Comparison of ENCODE assay signal across 9 mouse cellular contexts in the genomic region with DNA sequence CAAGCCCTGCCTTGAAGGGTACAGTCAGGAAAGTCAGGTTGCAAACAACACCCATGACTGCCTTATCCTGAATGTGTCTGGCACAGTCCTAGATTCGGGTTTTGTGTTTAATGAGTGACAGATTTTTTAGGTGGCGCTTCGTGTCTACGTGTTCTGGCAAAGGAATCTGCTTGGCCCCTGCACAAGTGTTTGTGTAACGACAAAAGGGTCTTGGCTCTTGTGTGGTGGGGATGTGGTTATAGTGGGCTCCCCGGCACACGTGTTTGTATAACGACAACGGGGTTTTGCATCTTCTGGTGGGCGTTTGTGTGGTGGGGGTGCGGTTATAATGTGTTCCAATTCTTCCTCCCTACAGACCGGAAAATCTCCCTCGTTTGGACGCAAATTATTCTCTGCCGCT. TPM values are rescaled to one million over a fixed set of nuclear protein-coding genes. Genes with fewer than 3 reads are reported as not detected.
A peak's percentile ranks its signal among the peaks of the same experiment; 100 is the strongest.
DNase-seq lines count a peak whose midpoint lies in the region; ATAC-seq lines count a peak whose summit lies in the region.
"Had no signal": no experiment of that assay in that cellular context is flagged by ENCODE, and none has a peak within 500 bp of the region (broad histone marks: within the 10 kb centered on the region; RNA-seq: fewer than 3 reads in every experiment).

No protein-coding gene starts in this region.

- H3K9me3 ChIP-seq in heart, embryonic 10.5 days = no peaks in the 10 kb centered on the region
- no peaks in the 10 kb centered on the region for H3K9me3 ChIP-seq in embryonic facial prominence, embryonic 10.5 days
- H3K9me3 ChIP-seq in midbrain, embryonic 11.5 days (ENCODE audit: control insufficient read depth, low read length) = no peaks in the 10 kb centered on the region

- WGBS in heart, embryonic 10.5 days = 10% methylated on average over 15 of the region's 15 CpGs
- 9% methylated on average over 15 of the region's 15 CpGs for WGBS in embryonic facial prominence, embryonic 10.5 days
- 6% methylated on average over 15 of the region's 15 CpGs for WGBS in midbrain, embryonic 11.5 days

- DNase-seq in heart, embryonic 10.5 days (ENCODE audit: low spot score) = no peak
- no peak for DNase-seq in heart, postnatal 25 days (ENCODE audit: low spot score)
- DNase-seq in embryonic facial prominence, embryonic 10.5 days (ENCODE audit: low spot score) = no peak
- DNase-seq in midbrain, embryonic 11.5 days (ENCODE audit: low spot score, missing footprints) = no peak
- DNase-seq in spleen, adult 18-20 months = no peak
- no peak for DNase-seq in spleen, adult 12 weeks (ENCODE audit: low spot score)

- intact Hi-C loops in heart, postnatal 25 days (cut with DNase I) = loop anchor here (10.0 kb wide), 1 partner anchor 341 kb away; no protein-coding TSS in a partner anchor

- H3K27me3 ChIP-seq in heart, embryonic 10.5 days (ENCODE audit: insufficient read depth, poor library complexity, severe bottlenecking) = peaks cover 51% of the 10 kb centered on the region
- H3K27me3 ChIP-seq in embryonic facial prominence, embryonic 10.5 days (replicated peaks; ENCODE audit: low read depth, poor library complexity, severe bottlenecking) = peaks cover 82% of the 10 kb centered on the region
- H3K27me3 ChIP-seq in midbrain, embryonic 11.5 days (ENCODE audit: control insufficient read depth, insufficient read depth, low read length) = peaks cover 38% of the 10 kb centered on the region
- H3K27me3 ChIP-seq: Patski had no signal

- ATAC-seq in CD4-positive, CD25-positive, alpha-beta regulatory T cell, adult 4 months = peak; percentile 2
- peak; percentile 16 for ATAC-seq in inflammation-experienced regulatory T-cells, adult 6 months
- ATAC-seq in midbrain, embryonic 11.5 days (ENCODE audit: low FRiP score) = peak; percentile 14; the same call in 1 of the 2 replicates

- H3K27ac ChIP-seq in heart, embryonic 10.5 days = peak overlapping the region; percentile 87
- H3K27ac ChIP-seq in embryonic facial prominence, embryonic 10.5 days (replicated peaks) = peak overlapping the region; percentile 85; the same call in 1 of the 2 replicates
- no peak overlapping the region for H3K27ac ChIP-seq in midbrain, embryonic 11.5 days (ENCODE audit: low read depth, low read length)

- H3K9ac ChIP-seq in midbrain, embryonic 11.5 days (ENCODE audit: low read length) = peak overlapping the region; percentile 74

- peak overlapping the region; percentile 80 for H3K4me2 ChIP-seq in midbrain, embryonic 11.5 days

- H3K4me3 ChIP-seq in heart, embryonic 10.5 days = peak overlapping the region; percentile 76
- H3K4me3 ChIP-seq in embryonic facial prominence, embryonic 10.5 days = peak overlapping the region; percentile 76
- peak overlapping the region; percentile 53 for H3K4me3 ChIP-seq in midbrain, embryonic 11.5 days (ENCODE audit: low read depth, low read length)

- no peaks in the 10 kb centered on the region for H3K36me3 ChIP-seq in heart, embryonic 10.5 days
- no peaks in the 10 kb centered on the region for H3K36me3 ChIP-seq in embryonic facial prominence, embryonic 10.5 days (replicated peaks)
- H3K36me3 ChIP-seq in midbrain, embryonic 11.5 days (ENCODE audit: control insufficient read depth, insufficient read depth, low read length) = no peaks in the 10 kb centered on the region

- peaks cover 18% of the 10 kb centered on the region for H3K4me1 ChIP-seq in heart, embryonic 10.5 days
- peaks cover 24% of the 10 kb centered on the region for H3K4me1 ChIP-seq in embryonic facial prominence, embryonic 10.5 days
- H3K4me1 ChIP-seq in midbrain, embryonic 11.5 days (ENCODE audit: control insufficient read depth, insufficient read depth, low read length) = peaks cover 3% of the 10 kb centered on the region; the same call in 1 of the 2 replicates

RNA-seq across cellular contexts. Expression of gene Chst14, which starts 49.6 kb away (rescaled TPM):
- polyA plus RNA-seq in heart, embryonic 10.5 days (2016; fragmentation: Nextera tagmentation; extraction: Ambion mirVana) = 18.8 and 20.1 TPM in 2 replicates
- total RNA-seq in heart, postnatal 25 days (2021) = 1 to 10 TPM; 9.3 to 9.8 TPM
- polyA plus RNA-seq in CD4-positive, CD25-positive, alpha-beta regulatory T cell, adult 4 months (2017; shearing (Covaris generic)) = 1 to 10 TPM in 1 of 2 experiments, under 1 TPM in 1; 0.96 to 1.5 TPM
- 20.8 and 22.2 TPM in 2 replicates for polyA plus RNA-seq in embryonic facial prominence, embryonic 10.5 days (2016; fragmentation: Nextera tagmentation; extraction: Ambion mirVana)
- 1 to 10 TPM; 1.1 to 1.6 (median 1.5) TPM for polyA plus RNA-seq in inflammation-experienced regulatory T-cells, adult 6 months (2017; shearing (Covaris generic))
- 17.3 and 19.2 TPM in 2 replicates for polyA plus RNA-seq in midbrain, embryonic 11.5 days (2014; fragmentation: Nextera tagmentation; extraction: Ambion mirVana)

RNA-seq across cellular contexts. Expression of gene Ccdc32, which starts 53.3 kb away (rescaled TPM):
- 16.3 and 18.5 TPM in 2 replicates for polyA plus RNA-seq in heart, embryonic 10.5 days (2016; fragmentation: Nextera tagmentation; extraction: Ambion mirVana)
- total RNA-seq in heart, postnatal 25 days (2021) = 10 to 100 TPM; 10.0 to 13.0 TPM
- 10 to 100 TPM; 24.2 to 30.7 TPM for polyA plus RNA-seq in CD4-positive, CD25-positive, alpha-beta regulatory T cell, adult 4 months (2017; shearing (Covaris generic))
- polyA plus RNA-seq in embryonic facial prominence, embryonic 10.5 days (2016; fragmentation: Nextera tagmentation; extraction: Ambion mirVana) = 19.9 and 20.5 TPM in 2 replicates
- 10 to 100 TPM; 21.9 to 23.2 (median 22.8) TPM for polyA plus RNA-seq in inflammation-experienced regulatory T-cells, adult 6 months (2017; shearing (Covaris generic))
- 25.0 and 25.6 TPM in 2 replicates for polyA plus RNA-seq in midbrain, embryonic 11.5 days (2014; fragmentation: Nextera tagmentation; extraction: Ambion mirVana)

RNA-seq across cellular contexts. Expression of gene Rpusd2, which starts 58.7 kb away (rescaled TPM):
- 5.1 and 6.2 TPM in 2 replicates for polyA plus RNA-seq in heart, embryonic 10.5 days (2016; fragmentation: Nextera tagmentation; extraction: Ambion mirVana)
- 1 to 10 TPM; 4.2 to 4.8 TPM for total RNA-seq in heart, postnatal 25 days (2021)
- polyA plus RNA-seq in CD4-positive, CD25-positive, alpha-beta regulatory T cell, adult 4 months (2017; shearing (Covaris generic)) = 1 to 10 TPM; 1.3 to 2.3 TPM
- 7.3 and 8.0 TPM in 2 replicates for polyA plus RNA-seq in embryonic facial prominence, embryonic 10.5 days (2016; fragmentation: Nextera tagmentation; extraction: Ambion mirVana)
- 1 to 10 TPM; 1.6 to 2.2 (median 2.0) TPM for polyA plus RNA-seq in inflammation-experienced regulatory T-cells, adult 6 months (2017; shearing (Covaris generic))
- 7.4 and 7.9 TPM in 2 replicates for polyA plus RNA-seq in midbrain, embryonic 11.5 days (2014; fragmentation: Nextera tagmentation; extraction: Ambion mirVana)
